Comparison of ENCODE assay signal across 10 mouse cellular contexts in the genomic region with DNA sequence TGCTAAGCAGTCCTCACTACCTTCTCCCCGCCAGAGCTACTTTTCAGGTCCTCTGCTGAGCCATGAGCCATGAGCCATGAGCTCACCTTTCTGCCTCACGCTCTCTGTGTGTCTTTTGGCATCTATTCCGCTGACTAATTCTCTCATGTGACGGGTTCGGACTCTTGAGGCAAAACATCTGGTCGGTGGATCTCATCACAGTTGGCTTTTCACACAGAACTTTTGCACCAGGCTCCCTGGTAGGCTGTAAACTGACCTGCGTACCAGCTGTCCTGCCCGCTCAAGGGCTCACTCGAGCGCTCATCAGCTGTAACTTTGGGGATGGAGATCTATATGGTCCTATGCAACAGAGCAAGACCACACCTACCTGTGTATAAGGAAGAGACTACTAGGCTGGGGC. TPM values are rescaled to one million over a fixed set of nuclear protein-coding genes. Genes with fewer than 3 reads are reported as not detected.
DNase-seq lines count a peak whose midpoint lies in the region; ATAC-seq and TF ChIP-seq lines count a peak whose summit lies in the region.
"Had no signal": no experiment of that assay in that cellular context is flagged by ENCODE, and none has a peak within 500 bp of the region (broad histone marks: within the 10 kb centered on the region; RNA-seq: fewer than 3 reads in every experiment).

No protein-coding gene starts in this region.

- peaks cover 8% of the 10 kb centered on the region for H3K4me1 ChIP-seq in heart, adult 2 months (ENCODE audit: control insufficient read depth, insufficient read depth, low read length)
- H3K4me1 ChIP-seq in kidney, embryonic 15.5 days = peaks cover 37% of the 10 kb centered on the region
- no peaks in the 10 kb centered on the region for H3K4me1 ChIP-seq in neural tube, embryonic 15.5 days

- no peak for TF ChIP-seq CTCF in heart, adult 2 months (IDR thresholded peaks at IDR 0.05)

- no peak overlapping the region; the same call in 1 of the 2 replicates for H3K27ac ChIP-seq in heart, adult 2 months
- peak overlapping the region; percentile 84 for H3K27ac ChIP-seq in kidney, embryonic 15.5 days
- H3K27ac ChIP-seq in neural tube, embryonic 15.5 days (replicated peaks) = no peak overlapping the region
- H3K27ac ChIP-seq: liver, embryonic 13.5 days had no signal

- no peaks in the 10 kb centered on the region for H3K9me3 ChIP-seq in kidney, embryonic 15.5 days (replicated peaks)
- no peaks in the 10 kb centered on the region for H3K9me3 ChIP-seq in neural tube, embryonic 15.5 days (replicated peaks)
- H3K9me3 ChIP-seq: liver, embryonic 13.5 days had no signal

- WGBS in heart, adult 2 months = 48% methylated on average over 10 of the region's 10 CpGs
- 21% methylated on average over 10 of the region's 10 CpGs for WGBS in kidney, embryonic 15.5 days
- 69% methylated on average over 10 of the region's 10 CpGs for WGBS in neural tube, embryonic 15.5 days

- intact Hi-C loops in heart, adult 2 months (cut with DNase I) = no loop called here

- TF ChIP-seq POLR2A in heart, adult 2 months (IDR thresholded peaks at IDR 0.05; ENCODE audit: insufficient read depth, low read depth, low read length) = no peak

- H3K36me3 ChIP-seq in heart, adult 2 months (ENCODE audit: control insufficient read depth, insufficient read depth, low read length) = peaks cover 3% of the 10 kb centered on the region
- no peaks in the 10 kb centered on the region for H3K36me3 ChIP-seq in kidney, embryonic 15.5 days
- no peaks in the 10 kb centered on the region for H3K36me3 ChIP-seq in neural tube, embryonic 15.5 days
- H3K36me3 ChIP-seq: liver, embryonic 13.5 days had no signal

- H3K4me3 ChIP-seq in heart, adult 2 months = no peak overlapping the region
- H3K4me3 ChIP-seq in kidney, embryonic 15.5 days (replicated peaks) = peak overlapping the region; percentile 14; the same call in 1 of the 2 replicates
- H3K4me3 ChIP-seq in neural tube, embryonic 15.5 days (replicated peaks) = no peak overlapping the region
- H3K4me3 ChIP-seq: liver, embryonic 13.5 days had no signal

- H3K9ac ChIP-seq in heart, adult 2 months (ENCODE audit: low read depth, low read length) = no peak overlapping the region
- no peak overlapping the region for H3K9ac ChIP-seq in kidney, embryonic 15.5 days
- H3K9ac ChIP-seq in neural tube, embryonic 15.5 days (replicated peaks) = no peak overlapping the region
- H3K9ac ChIP-seq: liver, embryonic 13.5 days had no signal

- H3K4me2 ChIP-seq in kidney, embryonic 15.5 days = peak overlapping the region; percentile 51
- 0 out of 2 replicates have a peak overlapping the region, but pooled peaks have one; percentile 9 for H3K4me2 ChIP-seq in neural tube, embryonic 15.5 days
- H3K4me2 ChIP-seq: liver, embryonic 13.5 days had no signal

- H3K79me2 ChIP-seq in heart, adult 2 months (replicated peaks; ENCODE audit: control insufficient read depth, insufficient read depth, low read length) = no peaks in the 10 kb centered on the region

- peak; percentile 80 for DNase-seq in gastrocnemius, adult 18-20 months (ENCODE audit: low spot score)
- no peak for DNase-seq in gastrocnemius, postnatal 10 days
- DNase-seq in heart, adult 2 months = peak; percentile 61 to 73
- no peak for DNase-seq in spleen, postnatal 36 days (ENCODE audit: low spot score in 2 of 2)
- DNase-seq in thymus, postnatal 25 days = no peak
- DNase-seq: liver, embryonic 13.5 days; right cerebral cortex, postnatal 25 days had no signal

- no peaks in the 10 kb centered on the region for H3K27me3 ChIP-seq in heart, adult 2 months (ENCODE audit: control insufficient read depth, insufficient read depth, low read length)
- H3K27me3 ChIP-seq in kidney, embryonic 15.5 days = no peaks in the 10 kb centered on the region
- H3K27me3 ChIP-seq in neural tube, embryonic 15.5 days (replicated peaks) = no peaks in the 10 kb centered on the region

- ATAC-seq in kidney, embryonic 15.5 days (replicated peaks; ENCODE audit: low FRiP score) = peak; percentile 79
- ATAC-seq in neural tube, embryonic 15.5 days (ENCODE audit: low FRiP score) = no peak
- ATAC-seq in erythroblast, adult 5-6 weeks (replicated peaks; ENCODE audit: low FRiP score, poor library complexity, severe bottlenecking) = no peak

- TF ChIP-seq EP300 in heart, adult 2 months (IDR thresholded peaks at IDR 0.05; ENCODE audit: insufficient read depth, low read depth, low read length) = 0 out of 2 replicates have a peak, but pooled peaks have one; percentile 44

RNA-seq across cellular contexts. Expression of a gene that starts 26.9 kb away (rescaled TPM):
- 10 to 100 TPM; 34.3 to 40.9 TPM for total RNA-seq in gastrocnemius, adult 18-20 months (2021)
- total RNA-seq in gastrocnemius, postnatal 10 days (2021) = 10 to 100 TPM; 70.7 to 83.8 TPM
- total RNA-seq in heart, adult 2 months (2021) = 10 to 100 TPM; 59.8 to 70.1 TPM
- 49.8 and 71.9 TPM in 2 replicates for polyA plus RNA-seq in heart, adult 2 months (2012; rRNA removed)
- polyA plus RNA-seq in kidney, embryonic 15.5 days (2015; fragmentation: Nextera tagmentation; extraction: Ambion mirVana) = 148 and 168 TPM in 2 replicates
- 117 and 118 TPM in 2 replicates for polyA plus RNA-seq in neural tube, embryonic 15.5 days (2015; fragmentation: Nextera tagmentation; extraction: Ambion mirVana)
- total RNA-seq in erythroblast, adult 5-6 weeks (2015; ENCODE audit: low replicate concordance) = 17.1 and 32.0 TPM in 2 replicates
- total RNA-seq in erythroblast, adult 5-6 weeks (2017; ENCODE audit: low replicate concordance) = 21.7 and 28.4 TPM in 2 replicates

Comparison
In these comparisons a context has a peak if more than half of its experiments do, and no peak if none do; other contexts are left out.
1. DNase-seq: peak in gastrocnemius, adult 18-20 months (single experiment) and heart, adult 2 months (2 of 2); none in gastrocnemius, postnatal 10 days (single experiment), spleen, postnatal 36 days (0 of 2) and thymus, postnatal 25 days (single experiment).